Mouse (Mus musculus): ENCODE data around the gene Slirp. TPM values are rescaled to one million over a fixed set of nuclear protein-coding genes. Genes with fewer than 3 reads are reported as not detected.

The Slirp gene
- polyA plus RNA-seq (2016; fragmentation: Nextera tagmentation; extraction: Ambion mirVana): 241 and 269 TPM in 2 replicates

- no peaks in the 10 kb centered on the region for H3K27me3 ChIP-seq
- peak within 1 kb of the TSS; percentile 86 for H3K27ac ChIP-seq
- H3K4me1 ChIP-seq: peaks cover 22% of the 10 kb centered on the region
- peaks cover 44% of the 10 kb centered on the region for H3K36me3 ChIP-seq
- peak within 1 kb of the TSS; percentile 82 for H3K4me2 ChIP-seq (replicated peaks)
- WGBS: under 1% methylated on average over 28 of the region's 28 CpGs
- no peaks in the 10 kb centered on the region for H3K9me3 ChIP-seq (replicated peaks)
- peak within 1 kb of the TSS; percentile 95 for H3K9ac ChIP-seq
- H3K4me3 ChIP-seq: peak within 1 kb of the TSS; percentile 98
- peak; percentile 94 for ATAC-seq (ENCODE audit: low FRiP score)
Observed at GRCm38 (mm10) chr12:87443700-87444122, at the start of gene Slirp, which contains the start of gene Alkbh1. TSS of gene Slirp (plus strand) at chr12:87443896. TSS of gene Alkbh1 (minus strand) at chr12:87444017.

- H3K9me3 ChIP-seq (replicated peaks): no peaks in the 10 kb centered on the region
- H3K4me2 ChIP-seq (replicated peaks): no peak overlapping the region
- WGBS: 94% methylated on average over 6 of the region's 6 CpGs
- no peaks in the 10 kb centered on the region for H3K4me1 ChIP-seq
- no peak for ATAC-seq (ENCODE audit: low FRiP score)
- no peak overlapping the region for H3K4me3 ChIP-seq
- no peak overlapping the region for H3K27ac ChIP-seq
- no peak overlapping the region for H3K9ac ChIP-seq
- no peaks in the 10 kb centered on the region for H3K36me3 ChIP-seq
- H3K27me3 ChIP-seq: no peaks in the 10 kb centered on the region
Observed at GRCm38 (mm10) chr12:87394316-87394715, 49.4 kb upstream of the Slirp start.

GRCm38 (mm10) chr12:87397126-87397525 lies 46.6 kb upstream of the Slirp start:
- 84% methylated on average over 4 of the region's 4 CpGs for WGBS
- H3K36me3 ChIP-seq: no peaks in the 10 kb centered on the region
- H3K27me3 ChIP-seq: no peaks in the 10 kb centered on the region
- no peaks in the 10 kb centered on the region for H3K4me1 ChIP-seq
- no peak overlapping the region for H3K27ac ChIP-seq
- no peak overlapping the region for H3K4me3 ChIP-seq
- H3K9me3 ChIP-seq (replicated peaks): no peaks in the 10 kb centered on the region
- no peak overlapping the region for H3K9ac ChIP-seq
- ATAC-seq (ENCODE audit: low FRiP score): no peak
- H3K4me2 ChIP-seq (replicated peaks): no peak overlapping the region

GRCm38 (mm10) chr12:87397811-87398417 lies 45.8 kb upstream of the Slirp start:
- Histone ChIP-seq H3K27me3 (no peaks in the 10 kb centered on the region), H3K4me2 (replicated peaks) (no peak overlapping the region), H3K9ac (no peak overlapping the region), H3K36me3 (no peaks in the 10 kb centered on the region), H3K9me3 (replicated peaks) (no peaks in the 10 kb centered on the region), H3K4me1 (no peaks in the 10 kb centered on the region), H3K27ac (no peak overlapping the region), H3K4me3 (no peak overlapping the region)
- ATAC-seq (ENCODE audit: low FRiP score): no peak
- WGBS: 74% methylated on average over 4 of the region's 4 CpGs

- no peak overlapping the region for H3K4me2 ChIP-seq (replicated peaks)
- H3K9me3 ChIP-seq (replicated peaks): no peaks in the 10 kb centered on the region
- no peak for ATAC-seq (ENCODE audit: low FRiP score)
- H3K4me3 ChIP-seq: no peak overlapping the region
- no peaks in the 10 kb centered on the region for H3K36me3 ChIP-seq
- no peaks in the 10 kb centered on the region for H3K4me1 ChIP-seq
- no peaks in the 10 kb centered on the region for H3K27me3 ChIP-seq
- no peak overlapping the region for H3K27ac ChIP-seq
- WGBS: 83% methylated on average over 10 of the region's 10 CpGs
- H3K9ac ChIP-seq: no peak overlapping the region
Observed at GRCm38 (mm10) chr12:87399119-87399819, 44.4 kb upstream of the Slirp start.

GRCm38 (mm10) chr12:87401883-87402282 lies 41.8 kb upstream of the Slirp start:
- H3K9me3 ChIP-seq (replicated peaks): no peaks in the 10 kb centered on the region
- no peak overlapping the region for H3K9ac ChIP-seq
- 51% methylated on average over 6 of the region's 6 CpGs for WGBS
- no peak overlapping the region for H3K4me3 ChIP-seq
- no peaks in the 10 kb centered on the region for H3K27me3 ChIP-seq
- H3K36me3 ChIP-seq: no peaks in the 10 kb centered on the region
- no peak overlapping the region for H3K27ac ChIP-seq
- H3K4me1 ChIP-seq: no peaks in the 10 kb centered on the region
- H3K4me2 ChIP-seq (replicated peaks): no peak overlapping the region
- no peak for ATAC-seq (ENCODE audit: low FRiP score)

GRCm38 (mm10) chr12:87405165-87405564 lies 38.5 kb upstream of the Slirp start:
- Histone ChIP-seq H3K27me3 (no peaks in the 10 kb centered on the region), H3K27ac (no peak overlapping the region), H3K36me3 (no peaks in the 10 kb centered on the region), H3K4me3 (no peak overlapping the region), H3K9ac (no peak overlapping the region), H3K9me3 (replicated peaks) (no peaks in the 10 kb centered on the region), H3K4me2 (replicated peaks) (no peak overlapping the region), H3K4me1 (peaks cover 6% of the 10 kb centered on the region; the same call in 1 of the 2 replicates)
- 84% methylated on average over 4 of the region's 4 CpGs for WGBS
- ATAC-seq (ENCODE audit: low FRiP score): no peak

GRCm38 (mm10) chr12:87405721-87406120 lies 38.0 kb upstream of the Slirp start:
- no peak for ATAC-seq (ENCODE audit: low FRiP score)
- Histone ChIP-seq H3K27me3 (no peaks in the 10 kb centered on the region), H3K4me1 (peaks cover 6% of the 10 kb centered on the region; the same call in 1 of the 2 replicates), H3K9me3 (replicated peaks) (no peaks in the 10 kb centered on the region), H3K27ac (no peak overlapping the region), H3K4me2 (replicated peaks) (no peak overlapping the region), H3K9ac (no peak overlapping the region), H3K36me3 (no peaks in the 10 kb centered on the region), H3K4me3 (no peak overlapping the region)
- 73% methylated on average over 3 of the region's 3 CpGs for WGBS

- no peak for ATAC-seq (ENCODE audit: low FRiP score)
- WGBS: 41% methylated on average over 21 of the region's 21 CpGs
- no peak overlapping the region for H3K4me2 ChIP-seq (replicated peaks)
Observed at GRCm38 (mm10) chr12:87407869-87408605, 35.7 kb upstream of the Slirp start.

GRCm38 (mm10) chr12:87409123-87409522 lies 34.6 kb upstream of the Slirp start:
- no peak overlapping the region for H3K4me2 ChIP-seq (replicated peaks)
- WGBS: 83% methylated on average over 4 of the region's 4 CpGs
- H3K9me3 ChIP-seq (replicated peaks): no peaks in the 10 kb centered on the region
- ATAC-seq (ENCODE audit: low FRiP score): no peak
- no peak overlapping the region for H3K9ac ChIP-seq
- H3K36me3 ChIP-seq: no peaks in the 10 kb centered on the region
- no peak overlapping the region for H3K4me3 ChIP-seq
- no peak overlapping the region for H3K27ac ChIP-seq
- no peaks in the 10 kb centered on the region for H3K27me3 ChIP-seq
- peaks cover 6% of the 10 kb centered on the region; the same call in 1 of the 2 replicates for H3K4me1 ChIP-seq

More at GRCm38 (mm10) chr12:87407869-87408605, 35.7 kb upstream of the Slirp start:
- Histone ChIP-seq H3K9me3 (replicated peaks) (no peaks in the 10 kb centered on the region), H3K27ac (no peak overlapping the region), H3K4me3 (no peak overlapping the region), H3K27me3 (no peaks in the 10 kb centered on the region), H3K9ac (no peak overlapping the region), H3K36me3 (no peaks in the 10 kb centered on the region), H3K4me1 (peaks cover 6% of the 10 kb centered on the region; the same call in 1 of the 2 replicates)

- H3K27me3 ChIP-seq: no peaks in the 10 kb centered on the region
- ATAC-seq (ENCODE audit: low FRiP score): no peak
- peaks cover 6% of the 10 kb centered on the region; the same call in 1 of the 2 replicates for H3K4me1 ChIP-seq
- no peak overlapping the region for H3K27ac ChIP-seq
- no peak overlapping the region for H3K9ac ChIP-seq
- WGBS: 61% methylated on average over 7 of the region's 7 CpGs
- no peak overlapping the region for H3K4me3 ChIP-seq
- no peak overlapping the region for H3K4me2 ChIP-seq (replicated peaks)
- H3K36me3 ChIP-seq: no peaks in the 10 kb centered on the region
- H3K9me3 ChIP-seq (replicated peaks): no peaks in the 10 kb centered on the region
Observed at GRCm38 (mm10) chr12:87410999-87411398, 32.7 kb upstream of the Slirp start.

- Histone ChIP-seq H3K4me1 (no peaks in the 10 kb centered on the region; the same call in 1 of the 2 replicates), H3K4me3 (no peak overlapping the region), H3K27ac (no peak overlapping the region), H3K27me3 (no peaks in the 10 kb centered on the region), H3K4me2 (replicated peaks) (no peak overlapping the region), H3K9ac (no peak overlapping the region), H3K9me3 (replicated peaks) (no peaks in the 10 kb centered on the region), H3K36me3 (no peaks in the 10 kb centered on the region)
- 27% methylated on average over 4 of the region's 4 CpGs for WGBS
- peak; percentile 59 for ATAC-seq (ENCODE audit: low FRiP score)
Observed at GRCm38 (mm10) chr12:87413179-87413790, 30.4 kb upstream of the Slirp start.
